8 mouse cellular contexts compared by ENCODE assay signal in genomic region chr9:106368112-106368717, GRCm38 (mm10). TPM values are rescaled to one million over a fixed set of nuclear protein-coding genes. Genes with fewer than 3 reads are reported as not detected.
DNase-seq lines count a peak whose midpoint lies in the region; ATAC-seq and TF ChIP-seq lines count a peak whose summit lies in the region.

Gene Dusp7 (plus strand): TSS chr9:106368632.

- WGBS in heart, embryonic 13.5 days: under 1% methylated on average over 39 of the region's 57 CpGs
- WGBS in kidney, postnatal 0 days: under 1% methylated on average over 40 of the region's 57 CpGs
- WGBS in liver, embryonic 12.5 days (ENCODE audit: insufficient replicate concordance): under 1% methylated on average over 56 of the region's 57 CpGs
- under 1% methylated on average over 47 of the region's 57 CpGs for WGBS in stomach, embryonic 15.5 days

- H3K9me3 ChIP-seq in erythroblast, embryonic 14.5 days (ENCODE audit: control insufficient read depth, low read length): no peaks in the 10 kb centered on the region
- H3K9me3 ChIP-seq in heart, embryonic 13.5 days: no peaks in the 10 kb centered on the region
- H3K9me3 ChIP-seq in kidney, postnatal 0 days (replicated peaks; ENCODE audit: low read length): no peaks in the 10 kb centered on the region
- H3K9me3 ChIP-seq in liver, embryonic 12.5 days (replicated peaks): no peaks in the 10 kb centered on the region
- no peaks in the 10 kb centered on the region for H3K9me3 ChIP-seq in stomach, embryonic 15.5 days

- H3K27me3 ChIP-seq in erythroblast, embryonic 14.5 days (ENCODE audit: control insufficient read depth): peaks cover 45% of the 10 kb centered on the region
- no peaks in the 10 kb centered on the region for H3K27me3 ChIP-seq in heart, embryonic 13.5 days (replicated peaks)
- H3K27me3 ChIP-seq in kidney, postnatal 0 days (ENCODE audit: insufficient read depth, low read length): no peaks in the 10 kb centered on the region
- peaks cover 40% of the 10 kb centered on the region for H3K27me3 ChIP-seq in liver, embryonic 12.5 days (replicated peaks)
- H3K27me3 ChIP-seq in stomach, embryonic 15.5 days (replicated peaks): no peaks in the 10 kb centered on the region

- peak within 1 kb of the TSS; percentile 99 for H3K4me2 ChIP-seq in heart, embryonic 13.5 days
- H3K4me2 ChIP-seq in kidney, postnatal 0 days (ENCODE audit: low read length): peak within 1 kb of the TSS; percentile 99
- H3K4me2 ChIP-seq in liver, embryonic 12.5 days: peak within 1 kb of the TSS; percentile 89
- H3K4me2 ChIP-seq in stomach, embryonic 15.5 days: peak within 1 kb of the TSS; percentile 100

- peak; percentile 2; the same call in 1 of the 2 replicates for TF ChIP-seq CTCF in kidney, postnatal 0 days (IDR thresholded peaks at IDR 0.05; ENCODE audit: low read depth)

- peaks cover 45% of the 10 kb centered on the region for H3K4me1 ChIP-seq in erythroblast, embryonic 14.5 days (ENCODE audit: control insufficient read depth)
- peaks cover 53% of the 10 kb centered on the region for H3K4me1 ChIP-seq in heart, embryonic 13.5 days
- peaks cover 33% of the 10 kb centered on the region for H3K4me1 ChIP-seq in kidney, postnatal 0 days (replicated peaks; ENCODE audit: insufficient read depth, low read length)
- H3K4me1 ChIP-seq in liver, embryonic 12.5 days: peaks cover 68% of the 10 kb centered on the region
- H3K4me1 ChIP-seq in stomach, embryonic 15.5 days: peaks cover 34% of the 10 kb centered on the region

- DNase-seq in brain, embryonic 18.5 days (ENCODE audit: low read depth, low spot score): peak; percentile 69
- DNase-seq in kidney, postnatal 0 days (ENCODE audit: low spot score): peak; percentile 84
- peak; percentile 35 to 55 for DNase-seq in natural killer cell, adult 2 months (ENCODE audit: low spot score in 2 of 2)

- H3K9ac ChIP-seq in heart, embryonic 13.5 days: peak within 1 kb of the TSS; percentile 98
- H3K9ac ChIP-seq in kidney, postnatal 0 days (ENCODE audit: low read depth, low read length): peak within 1 kb of the TSS; percentile 90
- H3K9ac ChIP-seq in liver, embryonic 12.5 days: peak within 1 kb of the TSS; percentile 83
- H3K9ac ChIP-seq in stomach, embryonic 15.5 days: peak within 1 kb of the TSS; percentile 87

- H3K36me3 ChIP-seq in erythroblast, embryonic 14.5 days (ENCODE audit: control insufficient read depth): peaks cover 16% of the 10 kb centered on the region
- peaks cover 26% of the 10 kb centered on the region for H3K36me3 ChIP-seq in heart, embryonic 13.5 days
- H3K36me3 ChIP-seq in kidney, postnatal 0 days (ENCODE audit: insufficient read depth, low read length): peaks cover 4% of the 10 kb centered on the region
- peaks cover 27% of the 10 kb centered on the region for H3K36me3 ChIP-seq in liver, embryonic 12.5 days
- peaks cover 10% of the 10 kb centered on the region for H3K36me3 ChIP-seq in stomach, embryonic 15.5 days

- peak within 1 kb of the TSS; percentile 63 for H3K4me3 ChIP-seq in erythroblast, embryonic 14.5 days (replicated peaks)
- peak within 1 kb of the TSS; percentile 95 for H3K4me3 ChIP-seq in heart, embryonic 13.5 days
- peak within 1 kb of the TSS; percentile 79 for H3K4me3 ChIP-seq in kidney, postnatal 0 days (replicated peaks; ENCODE audit: low read depth, low read length)
- H3K4me3 ChIP-seq in liver, embryonic 12.5 days: peak within 1 kb of the TSS; percentile 80
- peak within 1 kb of the TSS; percentile 94 for H3K4me3 ChIP-seq in stomach, embryonic 15.5 days (replicated peaks)

- H3K27ac ChIP-seq in heart, embryonic 13.5 days (replicated peaks): peak within 1 kb of the TSS; percentile 97
- peak within 1 kb of the TSS; percentile 97 for H3K27ac ChIP-seq in kidney, postnatal 0 days
- H3K27ac ChIP-seq in liver, embryonic 12.5 days: peak within 1 kb of the TSS; percentile 82
- H3K27ac ChIP-seq in stomach, embryonic 15.5 days: peak within 1 kb of the TSS; percentile 98

- peak; percentile 23 for ATAC-seq in CD4-positive, CD25-positive, alpha-beta regulatory T cell, adult 4 months
- peak; percentile 53 for ATAC-seq in heart, embryonic 13.5 days (ENCODE audit: extremely low read depth, insufficient number of reproducible peaks, low FRiP score, low TSS enrichment)
- ATAC-seq in kidney, postnatal 0 days (replicated peaks; ENCODE audit: low FRiP score, low read depth): peak; percentile 59
- ATAC-seq in liver, embryonic 12.5 days: peak; percentile 62
- peak; percentile 63 for ATAC-seq in stomach, embryonic 15.5 days (ENCODE audit: insufficient read depth, low FRiP score, low read depth)

RNA-seq across cellular contexts. Expression of gene Dusp7, which starts in this region (rescaled TPM):
- 10 to 100 TPM; 16.2 to 21.1 TPM for polyA plus RNA-seq in CD4-positive, CD25-positive, alpha-beta regulatory T cell, adult 4 months (2017; shearing (Covaris generic))
- 0.19 and 0.23 TPM in 2 replicates for polyA plus RNA-seq in erythroblast, embryonic 14.5 days (2012)
- polyA plus RNA-seq in heart, embryonic 13.5 days (2015; fragmentation: Nextera tagmentation; extraction: Ambion mirVana): 8.6 and 10.4 TPM in 2 replicates
- polyA plus RNA-seq in kidney, postnatal 0 days (2015; fragmentation: Nextera tagmentation; extraction: Ambion mirVana): 15.1 and 15.8 TPM in 2 replicates
- polyA plus RNA-seq in liver, embryonic 12.5 days (2016; fragmentation: Nextera tagmentation; extraction: Ambion mirVana): 10.4 and 10.5 TPM in 2 replicates
- polyA plus RNA-seq in stomach, embryonic 15.5 days (2015; fragmentation: Nextera tagmentation; extraction: Ambion mirVana): 16.8 and 17.1 TPM in 2 replicates

Comparison
In these comparisons a context has a peak if more than half of its experiments do, and no peak if none do; other contexts are left out.
1. Peak in every context shown above with its lines: DNase-seq, ATAC-seq, H3K4me3 ChIP-seq and H3K27ac ChIP-seq.